Mouse (Mus musculus) left cerebral cortex, adult 6 months (tissue): ENCODE data around the gene Ccdc172. TPM values are rescaled to one million over a fixed set of nuclear protein-coding genes. Genes with fewer than 3 reads are reported as not detected.

ENCODE experiments used
- long read RNA-seq, 2 experiments: library from polyadenylated mRNA; unstranded; transcript quantifications; one replicate each; pipeline ENCODE4 v2.0.0; 2019 to 2020
- polyA plus RNA-seq: library from polyadenylated mRNA; unstranded; fragments of <200 nt; fragmentation: Nextera tagmentation; gene quantifications from 2 replicates; pipeline ENCODE4 v1.2.3, GENCODE M21; 2021

Ccdc172 gene
- polyA plus RNA-seq: 0.15 and 0.45 TPM in 2 replicates
- long read RNA-seq, experiment 1: 0 reads
- long read RNA-seq, experiment 2: 0 reads

DNA sequence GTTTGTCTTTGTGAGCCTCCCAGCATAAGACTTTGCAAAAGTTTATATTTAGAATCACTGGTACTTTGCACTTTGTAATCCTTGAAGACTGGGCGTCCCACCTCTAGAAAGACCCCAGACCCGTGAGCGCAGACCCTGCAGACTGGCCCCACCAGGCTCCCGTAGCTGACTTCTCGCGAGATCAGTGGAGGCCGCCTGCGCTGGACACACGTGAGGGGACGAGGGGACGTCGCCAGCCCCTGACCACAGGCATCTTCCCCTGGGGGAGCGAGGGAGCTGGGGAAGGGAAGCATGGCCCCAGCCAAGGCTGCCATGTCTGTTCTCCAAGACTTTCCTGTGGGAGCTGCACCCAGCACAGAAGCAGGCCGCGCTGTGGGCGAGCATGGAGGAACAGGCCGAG is at the start of gene Ccdc172:
Gene Ccdc172, plus strand, starts transcription at position 176 of the 400 bp plus-strand sequence.

Other genes with a start within 250 kb of the Ccdc172 start
- 24.9 and 31.1 TPM in 2 replicates for gene Gfra1, start 56.1 kb upstream of the Ccdc172 start, polyA plus RNA-seq
- gene Pnlip, start 140.5 kb downstream of the Ccdc172 start, polyA plus RNA-seq: 1.1 and 1.6 TPM in 2 replicates
- not detected in 2 replicates for gene Pnliprp1, start 216.9 kb downstream of the Ccdc172 start, polyA plus RNA-seq
- not detected in 2 replicates for gene Pnliprp2, start 247.7 kb downstream of the Ccdc172 start, polyA plus RNA-seq